Mouse (Mus musculus) T-helper 17 cell (primary cell): Measurements from ENCODE around the gene Gabbr2.

Experiments used
- in situ Hi-C, 2 experiments: fragments of 300-600 bp; cut with MboI, MseI; formaldehyde crosslinking; loops; 1 replicate in 1 of 2; 2 replicates in 1 of 2; pipeline ENCODE4 v1.15.1; 2025; ENCODE audit warnings: high pct_unique_total_duplicates in 2 of 2

Gene Gabbr2

GRCm38 (mm10) chr4:46991016-46991958, at the start of gene Gabbr2:
Gabbr2 (minus strand) TSS chr4:46991873.
- in situ Hi-C loops = no loop called here

DNA sequence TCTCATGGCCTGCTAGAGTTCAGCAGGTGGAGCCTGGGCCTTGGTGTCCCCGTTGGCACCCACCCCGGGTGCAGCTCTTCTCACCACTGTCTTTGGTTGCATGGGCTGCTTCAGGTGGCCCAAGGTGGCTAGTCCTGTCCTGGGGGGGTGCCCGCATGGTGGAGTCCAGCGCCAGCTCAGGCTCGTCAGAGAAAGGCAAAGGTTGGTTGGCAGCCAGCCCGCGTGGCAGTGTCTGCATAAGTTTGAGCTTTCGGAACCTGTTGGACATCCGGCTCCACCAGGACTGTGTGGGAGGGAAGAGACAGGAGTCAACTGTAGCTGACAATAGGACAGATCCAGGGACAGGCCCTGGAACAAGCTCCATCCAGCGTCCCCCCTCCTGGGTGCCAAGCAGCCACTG, 47.9 kb upstream of the Gabbr2 start:
- in situ Hi-C loops = loop anchor here (5.0 to 10.0 kb wide), 3 partner anchors 265 to 355 kb away; no protein-coding TSS in a partner anchor

GRCm38 (mm10) chr4:47037321-47037657, 45.6 kb upstream of the Gabbr2 start:
- in situ Hi-C loops = loop anchor here (5.0 to 10.0 kb wide), 3 partner anchors 262 to 352 kb away; no protein-coding TSS in a partner anchor

DNA sequence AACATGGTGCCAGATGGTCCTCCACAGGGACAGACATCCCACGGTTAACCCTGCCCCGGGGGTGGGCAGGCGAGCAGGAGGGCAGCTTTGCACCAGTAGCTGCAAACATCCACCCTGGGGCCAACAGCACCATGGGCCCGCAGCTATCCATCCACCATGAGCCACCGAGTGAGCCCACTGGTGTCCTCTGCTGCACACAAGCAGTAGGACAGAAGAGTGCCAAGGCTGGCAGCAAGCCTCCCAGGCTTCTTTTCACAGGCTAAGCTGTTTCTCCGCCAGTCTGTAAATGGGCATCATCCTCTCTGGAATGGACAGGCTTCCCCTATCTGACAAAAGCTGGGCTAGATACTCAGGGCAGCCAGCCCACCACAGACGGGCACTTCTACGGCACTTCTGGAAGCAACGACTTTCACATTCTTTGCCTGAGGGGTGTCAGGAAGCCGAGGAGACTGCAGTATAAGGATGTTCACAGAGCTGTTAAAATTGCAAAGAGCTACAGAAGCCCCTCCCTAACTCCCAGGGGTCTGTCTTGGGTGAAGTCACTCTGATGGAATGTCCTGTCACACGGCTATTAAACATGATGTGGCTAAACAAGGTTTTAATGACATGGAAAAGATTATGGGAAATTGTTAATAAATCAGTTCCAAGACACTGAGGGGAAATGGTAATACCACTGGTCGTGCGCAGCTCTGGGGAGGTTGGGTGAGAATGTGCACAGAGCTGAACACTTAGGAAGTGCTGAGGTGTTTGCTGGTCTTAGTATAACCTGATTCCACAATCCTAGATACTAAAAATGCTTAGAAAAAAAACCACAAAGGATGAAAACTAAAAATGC, 45.0 kb upstream of the Gabbr2 start:
- in situ Hi-C loops = loop anchor here (5.0 to 10.0 kb wide), 3 partner anchors 262 to 352 kb away; no protein-coding TSS in a partner anchor

- in situ Hi-C loops = loop anchor here (5.0 to 10.0 kb wide), 3 partner anchors 261 to 351 kb away; no protein-coding TSS in a partner anchor
Observed at GRCm38 (mm10) chr4:47035536-47035935, 43.9 kb upstream of the Gabbr2 start.

- in situ Hi-C loops = loop anchor here in 1 of 2 experiments (10.0 kb wide), 2 partner anchors 257 to 347 kb away; no protein-coding TSS in a partner anchor
Observed at GRCm38 (mm10) chr4:47032171-47032570, 40.5 kb upstream of the Gabbr2 start.

GRCm38 (mm10) chr4:47028791-47029190, 37.1 kb upstream of the Gabbr2 start:
- in situ Hi-C loops = no loop called here

- in situ Hi-C loops = loop anchor here in 1 of 2 experiments (5.0 kb wide), 1 partner anchor 412 kb away; no protein-coding TSS in a partner anchor
Observed at GRCm38 (mm10) chr4:47023949-47024348, 32.3 kb upstream of the Gabbr2 start.

GRCm38 (mm10) chr4:47022804-47023603, 31.3 kb upstream of the Gabbr2 start:
- in situ Hi-C loops = loop anchor here in 1 of 2 experiments (5.0 kb wide), 1 partner anchor 411 kb away; no protein-coding TSS in a partner anchor

GRCm38 (mm10) chr4:47020563-47020962, 28.9 kb upstream of the Gabbr2 start:
- in situ Hi-C loops = loop anchor here in 1 of 2 experiments (5.0 kb wide), 1 partner anchor 408 kb away; no protein-coding TSS in a partner anchor

DNA sequence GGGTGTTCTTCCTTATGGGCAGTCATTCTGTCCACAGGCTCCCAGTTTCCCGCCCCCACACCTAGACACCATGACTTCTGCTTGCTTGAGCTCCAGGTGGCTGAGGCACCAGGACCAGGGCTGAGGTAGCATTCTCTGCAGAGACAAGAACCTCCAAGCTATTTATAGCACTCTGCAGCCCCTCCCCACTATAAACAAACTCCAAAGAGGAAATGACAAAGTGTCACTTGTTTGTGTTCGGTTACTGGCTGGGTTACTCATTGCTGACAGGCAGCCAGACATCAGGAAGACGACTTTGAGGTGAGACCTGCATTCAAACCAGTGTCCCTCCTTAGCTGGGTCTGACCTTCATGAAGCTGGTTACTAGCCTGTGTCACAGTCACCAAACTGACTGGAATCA, 23.5 kb upstream of the Gabbr2 start:
- in situ Hi-C loops = no loop called here

- in situ Hi-C loops = no loop called here
Observed at GRCm38 (mm10) chr4:47012476-47012875, 20.8 kb upstream of the Gabbr2 start.

DNA sequence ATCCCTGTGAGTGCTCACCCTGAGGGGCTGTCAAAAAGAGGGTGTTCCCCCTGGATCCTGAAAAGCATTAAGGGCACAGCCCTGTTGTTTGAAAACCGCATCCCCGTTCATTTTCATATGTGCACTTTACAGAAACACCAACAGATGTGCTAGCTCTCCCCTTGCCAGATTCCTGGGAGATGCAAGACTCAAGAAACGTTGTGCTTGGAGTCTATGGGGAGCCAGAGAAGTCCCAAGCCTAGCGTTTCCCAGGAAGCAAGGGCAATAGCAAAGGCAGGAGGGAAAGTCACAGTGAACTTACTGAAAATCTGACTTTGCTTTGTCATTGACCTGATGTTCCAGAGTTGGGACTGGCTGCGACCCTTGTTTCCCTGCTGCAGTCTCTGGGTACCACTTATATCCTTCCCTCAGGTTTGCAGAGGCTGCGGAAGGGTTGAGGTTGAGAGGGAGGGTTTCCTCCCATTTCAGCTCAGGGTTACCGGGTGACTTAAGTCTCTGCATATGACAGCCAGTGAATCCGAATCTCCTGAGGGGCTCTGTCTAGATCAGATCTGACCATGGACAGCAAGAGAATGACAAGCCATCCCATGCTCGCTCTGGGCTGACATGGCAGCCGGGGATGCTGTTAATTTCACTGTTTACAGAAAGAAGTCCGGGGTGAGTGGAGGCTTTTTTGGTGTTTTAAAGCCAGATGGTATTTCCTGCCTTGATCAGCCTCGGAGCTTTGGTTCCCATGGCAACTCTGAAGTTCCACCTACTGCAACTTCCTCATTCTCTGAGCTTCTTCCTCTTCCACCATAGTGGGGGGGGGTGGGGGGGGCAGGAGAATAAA, 18.9 kb upstream of the Gabbr2 start:
- in situ Hi-C loops = no loop called here

GRCm38 (mm10) chr4:47000626-47001395, 9.1 kb upstream of the Gabbr2 start:
- in situ Hi-C loops = loop anchor here in 1 of 2 experiments (10.0 kb wide), 1 partner anchor 306 kb away; no protein-coding TSS in a partner anchor

DNA sequence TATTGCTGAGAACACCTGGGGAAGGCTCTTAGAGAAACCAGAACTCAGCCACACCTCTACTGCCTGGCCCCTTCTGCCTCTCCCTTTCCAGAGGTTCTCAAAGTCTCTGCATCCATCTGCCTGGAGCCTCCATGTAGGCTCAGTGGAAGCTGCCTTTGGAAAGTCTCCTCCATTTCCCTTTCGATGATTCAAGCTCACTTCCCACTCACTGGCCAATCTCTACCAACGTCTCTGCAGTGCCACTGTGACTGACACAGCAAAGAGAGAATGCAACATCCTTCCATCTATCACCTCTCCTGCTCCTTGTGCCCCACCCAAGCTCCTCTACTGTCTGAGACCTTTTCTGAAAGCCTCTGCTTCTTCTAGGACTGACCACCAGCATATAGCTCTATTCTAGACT, 6.3 kb upstream of the Gabbr2 start:
- in situ Hi-C loops = no loop called here

- in situ Hi-C loops = no loop called here
Observed at GRCm38 (mm10) chr4:46992827-46993473, 1.3 kb upstream of the Gabbr2 start.

GRCm38 (mm10) chr4:46991959-46992316, 265 bp upstream of the Gabbr2 start:
- in situ Hi-C loops = no loop called here

GRCm38 (mm10) chr4:46990281-46991015, 1.2 kb downstream of the Gabbr2 start:
- in situ Hi-C loops = no loop called here
